Mouse (Mus musculus): ENCODE data around the gene Ccdc78. TPM values are rescaled to one million over a fixed set of nuclear protein-coding genes. Genes with fewer than 3 reads are reported as not detected.

Gene Ccdc78
- total and polyA plus RNA-seq, 3 experiments: 0.08 to 0.85 TPM; not detected in 1

DNA sequence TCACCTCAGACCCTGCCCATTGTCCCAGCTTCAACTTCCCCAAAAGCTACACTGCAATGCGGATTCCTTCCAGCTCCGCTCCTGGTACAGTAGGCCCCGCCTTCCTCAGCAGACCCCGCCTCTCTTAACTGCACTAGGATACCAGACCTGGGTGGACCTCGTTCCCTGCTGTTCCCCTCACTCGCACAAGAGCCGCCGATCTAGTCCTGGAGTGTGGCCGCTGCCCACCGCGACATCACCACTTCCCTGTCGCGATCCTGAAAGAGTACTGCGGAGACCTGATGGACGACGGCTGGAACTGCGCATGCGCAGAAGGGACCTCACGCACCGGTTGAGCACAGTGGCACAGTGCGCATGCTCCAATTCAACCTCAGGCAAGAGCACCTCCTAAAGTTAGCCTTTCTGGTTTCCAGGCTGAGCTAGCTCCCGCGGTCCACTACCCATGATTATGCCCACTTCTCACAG is 1.1 kb upstream of the Ccdc78 start, which contains the start of gene Haghl:
TSS of gene Haghl (minus strand) at position 393 of the 465 bp plus-strand sequence.
- TF ChIP-seq ZMIZ1 (IDR thresholded peaks at IDR 0.05; ENCODE audit: low read depth, low read length) (peak; percentile 67; the same call in 1 of the 2 replicates), JUND (IDR thresholded peaks at IDR 0.05; ENCODE audit: low read depth, low read length) (no peak), POLR2A (IDR thresholded peaks at IDR 0.05; ENCODE audit: control insufficient read depth in 1 of 2, insufficient read depth in 1 of 2, low read depth in 1 of 2, low read length in 2 of 2, poor library complexity in 1 of 2) (peak; percentile 50 to 86; a peak in 3 of 4 replicates), SIN3A (IDR thresholded peaks at IDR 0.05; ENCODE audit: low read length) (0 out of 2 replicates have a peak, but pooled peaks have one; percentile 29), RCOR1 (IDR thresholded peaks at IDR 0.05; ENCODE audit: low read depth, low read length) (no peak), TCF12 (IDR thresholded peaks at IDR 0.05; ENCODE audit: low read depth, low read length) (peak; percentile 21; the same call in 1 of the 2 replicates), HCFC1 (IDR thresholded peaks at IDR 0.05; ENCODE audit: low read depth, low read length) (peak; percentile 69), MAX (IDR thresholded peaks at IDR 0.05; ENCODE audit: low read length) (peak; percentile 41; the same call in 1 of the 2 replicates), NRF1 (IDR thresholded peaks at IDR 0.05; ENCODE audit: insufficient read depth, low read depth, low read length, poor library complexity, severe bottlenecking) (peak; percentile 96), TBP (IDR thresholded peaks at IDR 0.05; ENCODE audit: low read depth, low read length) (peak; percentile 55; the same call in 1 of the 2 replicates), UBTF (IDR thresholded peaks at IDR 0.05; ENCODE audit: borderline replicate concordance, insufficient read depth, low read depth, low read length) (no peak), NELFE (IDR thresholded peaks at IDR 0.05; ENCODE audit: low read depth, low read length) (peak; percentile 85), KAT2A (conservative IDR thresholded peaks at IDR 0.05; ENCODE audit: low read depth, low read length) (no peak), POLR2AphosphoS2 (IDR thresholded peaks at IDR 0.05; ENCODE audit: low read length) (peak; percentile 86)
- Histone ChIP-seq H3K36me3 (ENCODE audit: control insufficient read depth in 1 of 2, insufficient read depth in 2 of 2, low read length in 2 of 2) (peaks cover 0 to 2% of the 10 kb centered on the region in 2 experiments; a peak in 2 of 4 replicates), H3K9me3 (replicated peaks; ENCODE audit: insufficient read depth, low read length) (no peaks in the 10 kb centered on the region), H3K27me3 (ENCODE audit: control insufficient read depth in 1 of 2, insufficient read depth in 2 of 2, low read length in 2 of 2) (no peaks in the 10 kb centered on the region), H3K9ac (ENCODE audit: control insufficient read depth, low read depth, low read length, poor library complexity, severe bottlenecking) (peak within 1 kb of the TSS; percentile 60), H3K4me1 (ENCODE audit: control insufficient read depth in 1 of 2, insufficient read depth in 2 of 2, low read length in 2 of 2) (no peaks in the 10 kb centered on the region), H3K27ac (ENCODE audit: control insufficient read depth, low read depth, low read length) (peak within 1 kb of the TSS; percentile 58), H3K79me2 (ENCODE audit: control insufficient read depth, insufficient read depth, low read length, poor library complexity) (no peaks in the 10 kb centered on the region), H3K4me3 (ENCODE audit: control insufficient read depth in 1 of 2, insufficient read depth in 1 of 2, low read depth in 2 of 2, low read length in 2 of 2) (peak within 1 kb of the TSS; percentile 66 to 91)
- peak; percentile 98 for DNase-seq (ENCODE audit: low read depth, low spot score)

DNA sequence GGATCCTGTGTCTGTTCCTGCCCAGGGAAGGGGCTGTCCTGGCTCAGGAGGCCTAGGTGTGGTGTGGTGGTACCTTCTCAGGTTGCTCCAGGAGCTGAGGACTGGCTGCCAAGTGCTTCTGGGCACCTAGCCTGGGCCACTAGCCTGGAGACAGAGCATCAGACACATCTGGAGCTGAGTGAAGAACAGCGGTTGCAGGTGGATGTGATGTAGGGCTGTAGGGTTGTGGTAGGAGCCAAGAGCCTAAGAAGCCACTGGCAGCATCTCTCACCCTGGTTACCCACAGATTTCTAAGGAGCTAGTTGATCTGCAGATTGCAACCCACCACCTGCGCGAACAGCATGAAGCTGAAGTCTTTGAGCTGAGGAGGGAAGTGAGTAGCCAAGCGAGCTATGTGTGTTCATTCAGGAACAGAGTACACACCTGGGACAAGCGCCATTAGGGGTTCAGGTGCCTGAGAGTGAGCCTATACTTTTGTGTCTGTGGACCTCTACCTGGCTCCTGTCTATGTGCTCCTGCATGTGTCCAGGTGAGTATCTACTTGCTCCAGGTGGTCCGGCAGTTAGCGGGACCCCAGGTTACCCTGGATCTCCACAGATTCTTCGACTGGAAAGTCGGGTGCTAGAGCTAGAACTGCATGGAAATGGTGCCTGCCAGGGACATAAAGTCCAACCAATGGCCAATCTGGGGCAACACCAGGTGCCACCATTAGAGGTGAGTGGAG is 563 bp downstream of the Ccdc78 start:
- no peak overlapping the region for H3K9ac ChIP-seq (ENCODE audit: control insufficient read depth, low read depth, low read length, poor library complexity, severe bottlenecking)
- H3K36me3 ChIP-seq (ENCODE audit: control insufficient read depth in 1 of 2, insufficient read depth in 2 of 2, low read length in 2 of 2): peaks cover 2 to 5% of the 10 kb centered on the region in 2 experiments; a peak in 3 of 4 replicates

More for the DNA sequence above, 563 bp downstream of the Ccdc78 start:
- no peak for DNase-seq (ENCODE audit: low read depth, low spot score)
- peaks cover 3% of the 10 kb centered on the region for H3K79me2 ChIP-seq (ENCODE audit: control insufficient read depth, insufficient read depth, low read length, poor library complexity)
- H3K27ac ChIP-seq (ENCODE audit: control insufficient read depth, low read depth, low read length): no peak overlapping the region
- no peaks in the 10 kb centered on the region for H3K9me3 ChIP-seq (replicated peaks; ENCODE audit: insufficient read depth, low read length)
- H3K4me1 ChIP-seq (ENCODE audit: control insufficient read depth in 1 of 2, insufficient read depth in 2 of 2, low read length in 2 of 2): peaks cover 0 to 6% of the 10 kb centered on the region in 2 experiments; a peak in 2 of 4 replicates
- no peaks in the 10 kb centered on the region for H3K27me3 ChIP-seq (ENCODE audit: control insufficient read depth in 1 of 2, insufficient read depth in 2 of 2, low read length in 2 of 2)
- TF ChIP-seq POLR2AphosphoS2 (IDR thresholded peaks at IDR 0.05; ENCODE audit: low read length) (no peak), POLR2A (IDR thresholded peaks at IDR 0.05; ENCODE audit: control insufficient read depth in 1 of 2, insufficient read depth in 1 of 2, low read depth in 1 of 2, low read length in 2 of 2, poor library complexity in 1 of 2) (0 out of 4 replicates have a peak, but pooled peaks of 1 of the 2 experiments have one; percentile 11)
- no peak overlapping the region for H3K4me3 ChIP-seq (ENCODE audit: control insufficient read depth in 1 of 2, insufficient read depth in 1 of 2, low read depth in 2 of 2, low read length in 2 of 2)

Measured in MEL (cell line).